Mouse (Mus musculus) ovary, adult 18-20 months (tissue): ENCODE results near the gene Pfn3.
A peak's percentile ranks its signal among the peaks of the same experiment; 100 is the strongest.

ENCODE experiments used
- DNase-seq: peaks from one replicate; pipeline ENCODE4 v3.0.0; 2022; ENCODE audit warnings: low spot score, mixed read lengths

Gene Pfn3

DNA sequence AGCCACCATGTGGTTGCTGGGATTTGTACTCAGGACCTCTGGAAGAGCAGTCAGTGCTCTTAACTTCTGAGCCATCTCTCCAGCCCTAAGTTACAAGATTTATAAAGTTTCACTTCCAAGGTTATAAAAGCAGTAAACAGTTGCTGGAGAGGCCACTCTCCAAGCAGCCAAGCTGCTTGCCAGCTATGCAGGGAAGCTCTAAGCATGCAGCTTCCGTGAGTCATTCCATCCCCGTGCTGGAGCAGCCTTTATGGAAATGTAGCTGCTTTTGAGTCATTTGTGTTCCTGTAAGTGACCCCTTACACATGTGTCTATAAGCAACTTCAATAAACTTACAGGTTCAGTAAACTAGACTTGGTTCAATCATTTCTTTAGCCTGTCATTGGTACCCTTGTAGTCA is 15.5 kb upstream of the Pfn3 start:
- DNase-seq, result no peak

DNA sequence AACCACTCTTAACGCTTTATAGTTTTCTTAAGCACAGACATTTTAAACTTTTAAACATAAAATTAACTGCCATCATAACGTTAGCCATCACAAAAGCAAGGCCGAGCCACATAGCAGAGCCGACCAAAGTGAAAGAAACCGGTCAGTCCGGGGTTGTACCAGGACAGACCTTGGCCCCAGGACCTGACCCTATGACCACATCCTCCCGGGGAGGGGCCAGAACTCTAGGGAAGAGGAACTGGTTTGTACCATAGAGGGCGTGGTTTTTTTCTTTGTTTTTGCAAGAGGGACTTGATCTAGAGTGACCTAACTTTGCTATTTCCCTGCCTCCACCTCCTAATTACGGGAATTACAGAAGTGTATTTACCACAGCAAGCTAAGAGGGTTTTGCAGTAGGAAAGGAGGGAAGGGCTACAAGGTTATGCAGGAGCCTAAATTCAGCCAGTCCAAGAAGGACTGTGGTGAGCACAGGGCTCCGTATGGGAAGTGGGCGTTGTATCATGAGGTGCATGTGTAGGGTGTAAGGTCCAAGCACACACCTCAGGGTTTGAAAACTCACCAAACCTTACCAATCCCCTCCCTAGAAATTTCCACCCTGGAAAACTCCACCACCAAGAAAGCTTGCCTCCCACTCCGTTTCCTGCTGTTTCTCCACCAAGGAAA is 14.3 kb upstream of the Pfn3 start:
- DNase-seq, result peak; percentile 44

DNA sequence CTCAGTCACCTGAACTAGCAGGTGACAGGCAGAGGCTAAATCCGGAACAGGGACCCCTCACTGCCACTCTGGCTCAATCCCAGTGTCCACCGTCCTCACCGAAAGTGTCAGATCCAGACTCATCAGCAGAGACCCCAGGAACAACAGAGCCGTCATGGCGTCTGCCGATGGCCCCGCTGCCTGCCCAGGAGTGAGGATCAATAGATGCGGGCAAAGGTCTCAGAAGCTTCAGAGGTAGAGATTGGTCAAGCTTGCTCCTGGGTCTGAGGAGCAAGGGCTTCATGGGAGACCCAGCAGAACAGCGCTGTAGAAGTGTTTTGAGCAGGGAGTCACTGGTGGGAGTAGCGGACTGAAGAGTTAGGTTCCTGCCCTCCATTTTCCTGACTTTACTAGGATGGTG is 11.6 kb upstream of the Pfn3 start, which contains the start of gene F12:
F12 (minus strand) TSS at position 181 of the 400 bp plus-strand sequence.
- DNase-seq, result no peak

- DNase-seq, result no peak
Observed at GRCm38 (mm10) chr13:55420933-55421800, 6.1 kb upstream of the Pfn3 start.

- no peak for DNase-seq
Observed at GRCm38 (mm10) chr13:55420018-55420932, 5.2 kb upstream of the Pfn3 start.

GRCm38 (mm10) chr13:55419142-55419541 is 4.1 kb upstream of the Pfn3 start:
- no peak for DNase-seq

DNA sequence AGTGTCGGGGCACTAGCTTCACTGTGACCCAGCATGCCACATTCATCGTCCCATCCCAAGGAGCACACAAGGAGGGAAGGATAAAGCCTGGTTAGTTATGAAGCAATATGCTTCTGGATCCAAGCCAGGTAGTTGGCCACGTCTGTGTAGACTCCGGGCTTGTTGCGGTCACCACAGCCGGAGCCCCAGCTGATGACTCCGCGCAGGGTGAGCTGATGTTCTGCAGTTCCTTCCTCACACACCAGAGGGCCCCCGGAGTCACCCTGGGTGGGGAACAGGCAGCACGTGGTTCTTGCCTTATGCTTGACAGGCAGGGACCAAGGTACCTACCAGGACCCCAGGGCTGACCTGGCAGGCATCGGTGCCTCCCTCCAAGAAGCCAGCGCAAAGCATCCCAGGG is 3.0 kb upstream of the Pfn3 start:
- peak; percentile 67 for DNase-seq

GRCm38 (mm10) chr13:55413333-55413732 is 1.7 kb downstream of the Pfn3 start:
- DNase-seq, result no peak

- DNase-seq, result no peak
Observed at GRCm38 (mm10) chr13:55412643-55413307, 2.3 kb downstream of the Pfn3 start.

GRCm38 (mm10) chr13:55411826-55412225 is 3.2 kb downstream of the Pfn3 start:
- DNase-seq, result no peak

GRCm38 (mm10) chr13:55408546-55409120 is 6.4 kb downstream of the Pfn3 start:
- no peak for DNase-seq

GRCm38 (mm10) chr13:55407341-55407740 is 7.7 kb downstream of the Pfn3 start:
- no peak for DNase-seq

DNA sequence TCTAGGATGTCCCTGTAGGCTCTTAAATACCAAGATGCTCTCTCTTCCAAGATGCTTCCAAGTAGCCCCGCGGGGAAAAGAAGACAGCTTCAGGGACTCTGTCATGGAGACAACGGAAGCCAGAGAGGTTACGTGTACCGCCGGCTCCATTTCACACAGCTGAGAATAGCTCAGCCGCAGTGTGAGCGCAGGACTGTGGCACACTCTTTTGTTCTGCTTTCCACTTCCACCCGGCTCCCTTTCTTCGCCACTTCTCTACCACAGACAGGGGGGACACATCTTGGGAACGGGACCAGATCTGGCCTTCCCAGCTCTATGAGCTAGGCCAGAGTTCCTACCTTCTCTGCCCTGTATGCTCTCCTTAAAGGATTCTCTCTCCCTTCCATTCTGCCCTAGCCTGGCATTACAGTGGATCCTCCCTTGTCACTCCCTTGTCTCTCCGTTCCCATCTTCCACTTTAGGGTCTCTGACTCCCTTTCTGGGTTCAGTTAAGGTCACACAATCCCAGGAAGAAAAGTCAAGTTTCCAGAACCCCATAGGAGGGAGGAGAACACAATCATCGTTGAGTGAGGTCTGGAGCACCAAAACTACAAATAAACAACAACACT is 9.1 kb downstream of the Pfn3 start:
- DNase-seq, result no peak

DNA sequence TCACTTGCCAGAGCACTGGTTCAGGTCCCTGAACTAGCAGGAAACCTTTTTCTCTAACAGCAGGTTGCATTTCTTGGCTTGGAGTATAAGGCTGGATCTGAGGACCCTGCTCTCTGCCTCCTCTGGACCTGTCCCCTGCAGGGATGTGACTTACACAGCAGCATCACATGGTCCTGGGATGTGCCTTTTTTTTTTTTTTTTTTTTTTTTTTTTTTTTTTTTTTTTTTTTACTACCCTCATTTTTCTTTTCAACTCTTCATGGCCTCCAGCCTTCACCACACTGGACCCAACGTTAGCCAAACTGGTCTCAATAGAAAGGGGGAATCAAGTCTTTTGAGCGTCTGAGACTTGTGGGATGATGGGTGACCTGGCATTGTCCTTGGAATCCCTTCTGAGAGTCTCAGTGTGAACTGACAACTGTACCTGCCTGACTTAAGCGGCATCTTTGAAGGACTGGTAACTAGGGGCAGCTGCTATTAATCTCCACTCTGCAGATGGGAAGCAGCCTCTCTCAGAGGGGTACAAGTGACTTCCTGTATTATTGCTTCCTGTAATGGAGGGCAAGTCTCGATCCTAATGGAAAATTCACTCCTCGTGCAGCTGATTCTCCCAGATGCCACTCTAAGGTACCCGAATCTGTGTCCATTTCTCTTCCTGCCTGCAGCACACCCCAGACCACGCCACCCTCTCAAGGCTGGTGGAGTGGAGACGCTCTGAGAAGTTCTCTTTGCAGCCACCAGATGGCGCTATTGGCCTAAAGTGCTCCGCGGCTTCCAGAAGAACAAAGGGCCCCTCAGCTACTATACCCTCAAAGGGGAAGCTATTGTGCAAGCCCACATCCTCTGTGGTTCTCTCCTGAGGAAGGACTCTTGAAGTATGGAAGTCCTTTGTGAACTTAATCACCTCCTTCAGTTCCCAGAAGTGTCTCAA is 9.9 kb downstream of the Pfn3 start:
- peak; percentile 40 for DNase-seq

DNA sequence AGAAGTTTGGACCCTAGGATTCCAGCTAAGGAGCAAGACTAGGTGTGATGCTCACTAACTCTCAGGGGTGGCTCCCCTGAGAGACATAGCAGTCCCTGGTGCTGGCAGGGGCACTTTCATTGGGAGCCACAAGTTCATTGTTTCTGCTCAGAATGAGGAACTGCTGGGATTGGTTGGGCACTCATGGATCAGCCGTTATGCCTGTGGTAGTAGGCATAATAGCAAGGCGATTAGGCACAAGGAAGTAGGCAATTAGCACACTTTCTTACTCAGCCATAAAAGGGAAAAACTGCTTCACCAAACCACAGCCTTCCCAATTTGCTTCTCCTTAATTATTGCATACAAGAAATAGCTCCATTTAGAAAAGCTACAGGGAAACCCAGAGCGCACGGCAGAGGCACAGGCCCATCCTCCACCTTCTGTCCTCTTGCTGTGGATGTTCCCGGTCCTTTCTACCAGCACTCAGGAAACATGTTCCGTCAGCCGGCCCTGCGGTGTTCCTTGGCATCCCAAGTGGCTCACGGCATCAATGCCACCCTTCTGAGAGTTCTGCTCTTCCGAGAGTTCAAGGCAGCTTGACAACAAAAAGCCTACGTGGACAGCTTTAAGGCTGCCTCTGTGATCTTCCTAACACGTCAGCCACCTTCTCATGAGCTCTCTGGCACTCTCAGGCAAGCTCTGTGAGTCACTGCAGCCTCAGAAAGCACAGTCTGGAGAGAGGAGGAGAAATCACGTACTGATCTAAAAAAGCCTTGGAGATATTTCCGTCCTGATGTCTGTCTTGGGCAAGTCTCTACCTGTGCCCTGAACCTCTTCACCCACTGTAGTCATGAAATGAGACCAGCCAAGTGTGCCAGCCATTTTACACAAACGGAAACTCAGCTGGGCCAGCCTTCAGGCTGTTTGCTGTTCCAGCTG is 10.8 kb downstream of the Pfn3 start:
- DNase-seq, result no peak

- DNase-seq, result no peak
Observed at GRCm38 (mm10) chr13:55403266-55403665, 11.8 kb downstream of the Pfn3 start.

GRCm38 (mm10) chr13:55400039-55400346 is 15.0 kb downstream of the Pfn3 start:
- DNase-seq, result no peak

- no peak for DNase-seq
Observed at GRCm38 (mm10) chr13:55399300-55400038, 15.6 kb downstream of the Pfn3 start.
